Mouse (Mus musculus) testis, adult 2 months (tissue): ENCODE results near the gene Efcab12.

Source experiments
- CTCF ChIP-seq: fragments of 200-500 bp; IDR thresholded peaks from 2 replicates; pipeline ENCODE4 v1.5.1; 2012; ENCODE audit warnings: low read depth, mild to moderate bottlenecking, inconsistent platforms, low read length, moderate library complexity; ENCODE audit not compliant: control insufficient read depth, insufficient read depth, insufficient replicate concordance
- POLR2A ChIP-seq: fragments of 200-500 bp; IDR thresholded peaks from 2 replicates; pipeline ENCODE4 v1.6.1; 2012; ENCODE audit warnings: low read depth, mild to moderate bottlenecking, inconsistent platforms, low read length, moderate library complexity; ENCODE audit not compliant: control insufficient read depth

- no peak for TF ChIP-seq POLR2A
- no peak for TF ChIP-seq CTCF
These were observed 7.2 kb downstream of the Efcab12 start for GRCm38 (mm10) chr6:115830779-115831601.
